Mouse (Mus musculus): ENCODE measurements around the gene Slc34a2. TPM values are rescaled to one million over a fixed set of nuclear protein-coding genes. Genes with fewer than 3 reads are reported as not detected.

Gene Slc34a2
- polyA plus RNA-seq (2014; fragmentation: Nextera tagmentation; extraction: Ambion mirVana) = not detected in 2 replicates

GRCm38 (mm10) chr5:53037781-53038180 lies at the start of gene Slc34a2:
Gene Slc34a2 (plus strand): TSS chr5:53038081.
- no peak within 1 kb of the TSS for H3K27ac ChIP-seq (replicated peaks; ENCODE audit: low read depth, low read length)
- H3K36me3 ChIP-seq (ENCODE audit: control insufficient read depth, insufficient read depth, low read length) = no peaks in the 10 kb centered on the region
- H3K9ac ChIP-seq (replicated peaks; ENCODE audit: low read length) = no peak within 1 kb of the TSS
- H3K27me3 ChIP-seq (ENCODE audit: control insufficient read depth, insufficient read depth, low read length) = no peaks in the 10 kb centered on the region
- H3K4me3 ChIP-seq (replicated peaks; ENCODE audit: low read depth, low read length) = no peak within 1 kb of the TSS
- 95% methylated on average over 3 of the region's 3 CpGs for WGBS
- no peak within 1 kb of the TSS for H3K4me2 ChIP-seq (ENCODE audit: low read length)
- H3K4me1 ChIP-seq (ENCODE audit: control insufficient read depth, insufficient read depth, low read length) = no peaks in the 10 kb centered on the region
- DNase-seq (no peak), ATAC-seq (ENCODE audit: low FRiP score, low TSS enrichment) (no peak)
- H3K9me3 ChIP-seq (ENCODE audit: control insufficient read depth, low read length) = no peaks in the 10 kb centered on the region

GRCm38 (mm10) chr5:52990687-52991341 lies 47.1 kb upstream of the Slc34a2 start:
- no peaks in the 10 kb centered on the region for H3K27me3 ChIP-seq (ENCODE audit: control insufficient read depth, insufficient read depth, low read length)
- H3K4me3 ChIP-seq (replicated peaks; ENCODE audit: low read depth, low read length) = no peak overlapping the region
- no peak overlapping the region for H3K9ac ChIP-seq (replicated peaks; ENCODE audit: low read length)
- WGBS = 85% methylated on average over 8 of the region's 8 CpGs
- H3K36me3 ChIP-seq (ENCODE audit: control insufficient read depth, insufficient read depth, low read length) = no peaks in the 10 kb centered on the region
- H3K27ac ChIP-seq (replicated peaks; ENCODE audit: low read depth, low read length) = no peak overlapping the region
- H3K4me2 ChIP-seq (ENCODE audit: low read length) = no peak overlapping the region
- ATAC-seq (ENCODE audit: low FRiP score, low TSS enrichment) (no peak), DNase-seq (no peak)
- no peaks in the 10 kb centered on the region for H3K9me3 ChIP-seq (ENCODE audit: control insufficient read depth, low read length)
- H3K4me1 ChIP-seq (ENCODE audit: control insufficient read depth, insufficient read depth, low read length) = no peaks in the 10 kb centered on the region

- Histone ChIP-seq H3K4me1 (ENCODE audit: control insufficient read depth, insufficient read depth, low read length) (peaks cover 5% of the 10 kb centered on the region; the same call in 1 of the 2 replicates), H3K9me3 (ENCODE audit: control insufficient read depth, low read length) (no peaks in the 10 kb centered on the region), H3K27me3 (ENCODE audit: control insufficient read depth, insufficient read depth, low read length) (no peaks in the 10 kb centered on the region), H3K4me2 (ENCODE audit: low read length) (no peak overlapping the region), H3K4me3 (replicated peaks; ENCODE audit: low read depth, low read length) (no peak overlapping the region), H3K9ac (replicated peaks; ENCODE audit: low read length) (no peak overlapping the region), H3K27ac (replicated peaks; ENCODE audit: low read depth, low read length) (no peak overlapping the region), H3K36me3 (ENCODE audit: control insufficient read depth, insufficient read depth, low read length) (no peaks in the 10 kb centered on the region)
- DNase-seq (no peak), ATAC-seq (ENCODE audit: low FRiP score, low TSS enrichment) (no peak)
- 94% methylated on average over 11 of the region's 11 CpGs for WGBS
Observed at GRCm38 (mm10) chr5:52992210-52992897, 45.5 kb upstream of the Slc34a2 start.

GRCm38 (mm10) chr5:52993490-52994282 lies 44.2 kb upstream of the Slc34a2 start:
- no peak overlapping the region for H3K9ac ChIP-seq (replicated peaks; ENCODE audit: low read length)
- no peaks in the 10 kb centered on the region for H3K36me3 ChIP-seq (ENCODE audit: control insufficient read depth, insufficient read depth, low read length)
- no peak overlapping the region for H3K4me3 ChIP-seq (replicated peaks; ENCODE audit: low read depth, low read length)
- no peak for ATAC-seq (ENCODE audit: low FRiP score, low TSS enrichment)
- 91% methylated on average over 12 of the region's 12 CpGs for WGBS
- no peaks in the 10 kb centered on the region for H3K27me3 ChIP-seq (ENCODE audit: control insufficient read depth, insufficient read depth, low read length)
- H3K27ac ChIP-seq (replicated peaks; ENCODE audit: low read depth, low read length) = no peak overlapping the region
- no peaks in the 10 kb centered on the region for H3K9me3 ChIP-seq (ENCODE audit: control insufficient read depth, low read length)
- H3K4me2 ChIP-seq (ENCODE audit: low read length) = no peak overlapping the region
- no peak for DNase-seq
- H3K4me1 ChIP-seq (ENCODE audit: control insufficient read depth, insufficient read depth, low read length) = peaks cover 5% of the 10 kb centered on the region; the same call in 1 of the 2 replicates

- Histone ChIP-seq H3K4me2 (ENCODE audit: low read length) (no peak overlapping the region), H3K36me3 (ENCODE audit: control insufficient read depth, insufficient read depth, low read length) (no peaks in the 10 kb centered on the region), H3K27me3 (ENCODE audit: control insufficient read depth, insufficient read depth, low read length) (no peaks in the 10 kb centered on the region), H3K9ac (replicated peaks; ENCODE audit: low read length) (no peak overlapping the region), H3K4me3 (replicated peaks; ENCODE audit: low read depth, low read length) (no peak overlapping the region), H3K4me1 (ENCODE audit: control insufficient read depth, insufficient read depth, low read length) (peaks cover 5% of the 10 kb centered on the region; the same call in 1 of the 2 replicates), H3K9me3 (ENCODE audit: control insufficient read depth, low read length) (no peaks in the 10 kb centered on the region), H3K27ac (replicated peaks; ENCODE audit: low read depth, low read length) (no peak overlapping the region)
- WGBS = 89% methylated on average over 4 of the region's 4 CpGs
- ATAC-seq (ENCODE audit: low FRiP score, low TSS enrichment) (no peak), DNase-seq (no peak)
Observed at GRCm38 (mm10) chr5:52995461-52995860, 42.4 kb upstream of the Slc34a2 start.

GRCm38 (mm10) chr5:52996145-52996544 lies 41.7 kb upstream of the Slc34a2 start:
- DNase-seq (no peak), ATAC-seq (ENCODE audit: low FRiP score, low TSS enrichment) (no peak)
- Histone ChIP-seq H3K4me1 (ENCODE audit: control insufficient read depth, insufficient read depth, low read length) (peaks cover 5% of the 10 kb centered on the region; the same call in 1 of the 2 replicates), H3K9me3 (ENCODE audit: control insufficient read depth, low read length) (no peaks in the 10 kb centered on the region), H3K4me2 (ENCODE audit: low read length) (no peak overlapping the region), H3K27me3 (ENCODE audit: control insufficient read depth, insufficient read depth, low read length) (no peaks in the 10 kb centered on the region), H3K4me3 (replicated peaks; ENCODE audit: low read depth, low read length) (no peak overlapping the region), H3K9ac (replicated peaks; ENCODE audit: low read length) (no peak overlapping the region), H3K36me3 (ENCODE audit: control insufficient read depth, insufficient read depth, low read length) (no peaks in the 10 kb centered on the region), H3K27ac (replicated peaks; ENCODE audit: low read depth, low read length) (no peak overlapping the region)
- WGBS = 12% methylated on average over 3 of the region's 3 CpGs

GRCm38 (mm10) chr5:52996601-52997000 lies 41.3 kb upstream of the Slc34a2 start:
- no peak; the same call in 1 of the 2 replicates for ATAC-seq (ENCODE audit: low FRiP score, low TSS enrichment)
- DNase-seq = peak; percentile 24
- peaks cover 5% of the 10 kb centered on the region; the same call in 1 of the 2 replicates for H3K4me1 ChIP-seq (ENCODE audit: control insufficient read depth, insufficient read depth, low read length)

GRCm38 (mm10) chr5:52997032-52997431 lies 40.8 kb upstream of the Slc34a2 start:
- H3K9ac ChIP-seq (replicated peaks; ENCODE audit: low read length) = no peak overlapping the region
- H3K27ac ChIP-seq (replicated peaks; ENCODE audit: low read depth, low read length) = no peak overlapping the region
- H3K9me3 ChIP-seq (ENCODE audit: control insufficient read depth, low read length) = no peaks in the 10 kb centered on the region
- WGBS = 74% methylated on average over 9 of the region's 11 CpGs
- DNase-seq (no peak), ATAC-seq (ENCODE audit: low FRiP score, low TSS enrichment) (no peak)
- no peaks in the 10 kb centered on the region for H3K27me3 ChIP-seq (ENCODE audit: control insufficient read depth, insufficient read depth, low read length)
- H3K4me1 ChIP-seq (ENCODE audit: control insufficient read depth, insufficient read depth, low read length) = peaks cover 5% of the 10 kb centered on the region; the same call in 1 of the 2 replicates
- no peak overlapping the region for H3K4me3 ChIP-seq (replicated peaks; ENCODE audit: low read depth, low read length)
- H3K4me2 ChIP-seq (ENCODE audit: low read length) = no peak overlapping the region
- H3K36me3 ChIP-seq (ENCODE audit: control insufficient read depth, insufficient read depth, low read length) = no peaks in the 10 kb centered on the region

More at GRCm38 (mm10) chr5:52996601-52997000, 41.3 kb upstream of the Slc34a2 start:
- no peaks in the 10 kb centered on the region for H3K27me3 ChIP-seq (ENCODE audit: control insufficient read depth, insufficient read depth, low read length)
- H3K4me3 ChIP-seq (replicated peaks; ENCODE audit: low read depth, low read length) = no peak overlapping the region
- no peak overlapping the region for H3K27ac ChIP-seq (replicated peaks; ENCODE audit: low read depth, low read length)
- H3K9ac ChIP-seq (replicated peaks; ENCODE audit: low read length) = no peak overlapping the region
- H3K9me3 ChIP-seq (ENCODE audit: control insufficient read depth, low read length) = no peaks in the 10 kb centered on the region
- no peaks in the 10 kb centered on the region for H3K36me3 ChIP-seq (ENCODE audit: control insufficient read depth, insufficient read depth, low read length)
- 6% methylated on average over 8 of the region's 8 CpGs for WGBS
- no peak overlapping the region for H3K4me2 ChIP-seq (ENCODE audit: low read length)
